Mouse (Mus musculus) bone marrow macrophage, adult 2 months (primary cell): ENCODE measurements around the gene Cep83.

Experiments
- CTCF ChIP-seq: IDR thresholded peaks from 2 replicates; pipeline ENCODE4 v1.5.1; 2012; ENCODE audit warnings: low read depth, mild to moderate bottlenecking, low read length, moderate library complexity
- POLR2A ChIP-seq: IDR thresholded peaks from 2 replicates; pipeline ENCODE4 v1.6.1; 2012; ENCODE audit warnings: mild to moderate bottlenecking, low read depth, low read length, borderline replicate concordance

- TF ChIP-seq POLR2A (no peak), CTCF (no peak)
These were observed 135.7 kb downstream of the Cep83 start for GRCm38 (mm10) chr10:94823971-94824760.
